Mouse (Mus musculus) stomach, postnatal 0 days (tissue): Measurements from ENCODE around the gene Arpc5.
"Not testable (repeated sequence)": the region's sequence is repeated elsewhere in the genome, so short reads cannot be mapped to it uniquely, and the experiment has no call there.

Experiments
- CTCF ChIP-seq: IDR thresholded peaks from 2 replicates; pipeline ENCODE4 v1.5.1; 2016; ENCODE audit warnings: antibody characterized with exemption, low read depth, mild to moderate bottlenecking, moderate library complexity
- EP300 ChIP-seq: optimal IDR thresholded peaks from 2 replicates; pipeline ENCODE3; 2016; ENCODE audit warnings: antibody characterized with exemption

- TF ChIP-seq CTCF, EP300: not testable (repeated sequence)
These were observed 8.3 kb downstream of the Arpc5 start for GRCm38 (mm10) chr1:152774601-152775000.
